Mouse (Mus musculus) hindbrain, embryonic 15.5 days (tissue): ENCODE results near the gene Pofut2. TPM values are rescaled to one million over a fixed set of nuclear protein-coding genes. Genes with fewer than 3 reads are reported as not detected.

Source experiments
- ATAC-seq: fragments of 200-750 bp; cut with Nextera tagmentation; 2 replicates; pipeline ENCODE4 v1.8.0; 2017; ENCODE audit warnings: low read depth, moderate number of reproducible peaks, moderate TSS enrichment; ENCODE audit not compliant: low FRiP score
- H3K27ac ChIP-seq: fragments of 300-500 bp; sonication (generic); replicated peaks from 2 replicates; pipeline ENCODE4 v1.5.1; 2015; ENCODE audit warnings: mild to moderate bottlenecking, inconsistent platforms
- H3K27me3 ChIP-seq: fragments of 300-500 bp; sonication (generic); 2 replicates; pipeline ENCODE4 v1.6.1; 2015; ENCODE audit warnings: control low read depth, inconsistent platforms
- H3K36me3 ChIP-seq: fragments of 300-500 bp; sonication (generic); 2 replicates; pipeline ENCODE4 v1.6.1; 2015; ENCODE audit warnings: control low read depth, inconsistent platforms
- H3K4me1 ChIP-seq: fragments of 300-500 bp; sonication (generic); replicated peaks from 2 replicates; pipeline ENCODE4 v1.6.1; 2015; ENCODE audit warnings: control low read depth, inconsistent platforms
- H3K4me2 ChIP-seq: fragments of 300-500 bp; sonication (generic); 2 replicates; pipeline ENCODE4 v1.6.1; 2015; ENCODE audit warnings: moderate library complexity, mild to moderate bottlenecking, inconsistent platforms
- H3K4me3 ChIP-seq: fragments of 300-500 bp; sonication (generic); 2 replicates; pipeline ENCODE4 v1.5.1; 2015; ENCODE audit warnings: mild to moderate bottlenecking, inconsistent platforms
- H3K9ac ChIP-seq: fragments of 300-500 bp; sonication (generic); 2 replicates; pipeline ENCODE4 v1.6.1; 2015; ENCODE audit warnings: inconsistent platforms
- H3K9me3 ChIP-seq: fragments of 300-500 bp; sonication (generic); 2 replicates; pipeline ENCODE4 v1.6.1; 2016; ENCODE audit warnings: control low read depth, inconsistent platforms
- WGBS: fragments of 180-500 bp; shearing (Covaris S2); methylation state at CpG from one replicate; pipeline ENCODE4 v1.1.7; 2015; 5-methylcytosine and 5-hydroxymethylcytosine counted together
- polyA plus RNA-seq: library from polyadenylated mRNA; unstranded; fragments of >200 nt; fragmentation: Nextera tagmentation; extraction: Ambion mirVana; gene quantifications from 2 replicates; pipeline ENCODE4 v1.2.1, GENCODE M21; 2015

Gene Pofut2
- 57.0 and 58.1 TPM in 2 replicates for polyA plus RNA-seq

DNA sequence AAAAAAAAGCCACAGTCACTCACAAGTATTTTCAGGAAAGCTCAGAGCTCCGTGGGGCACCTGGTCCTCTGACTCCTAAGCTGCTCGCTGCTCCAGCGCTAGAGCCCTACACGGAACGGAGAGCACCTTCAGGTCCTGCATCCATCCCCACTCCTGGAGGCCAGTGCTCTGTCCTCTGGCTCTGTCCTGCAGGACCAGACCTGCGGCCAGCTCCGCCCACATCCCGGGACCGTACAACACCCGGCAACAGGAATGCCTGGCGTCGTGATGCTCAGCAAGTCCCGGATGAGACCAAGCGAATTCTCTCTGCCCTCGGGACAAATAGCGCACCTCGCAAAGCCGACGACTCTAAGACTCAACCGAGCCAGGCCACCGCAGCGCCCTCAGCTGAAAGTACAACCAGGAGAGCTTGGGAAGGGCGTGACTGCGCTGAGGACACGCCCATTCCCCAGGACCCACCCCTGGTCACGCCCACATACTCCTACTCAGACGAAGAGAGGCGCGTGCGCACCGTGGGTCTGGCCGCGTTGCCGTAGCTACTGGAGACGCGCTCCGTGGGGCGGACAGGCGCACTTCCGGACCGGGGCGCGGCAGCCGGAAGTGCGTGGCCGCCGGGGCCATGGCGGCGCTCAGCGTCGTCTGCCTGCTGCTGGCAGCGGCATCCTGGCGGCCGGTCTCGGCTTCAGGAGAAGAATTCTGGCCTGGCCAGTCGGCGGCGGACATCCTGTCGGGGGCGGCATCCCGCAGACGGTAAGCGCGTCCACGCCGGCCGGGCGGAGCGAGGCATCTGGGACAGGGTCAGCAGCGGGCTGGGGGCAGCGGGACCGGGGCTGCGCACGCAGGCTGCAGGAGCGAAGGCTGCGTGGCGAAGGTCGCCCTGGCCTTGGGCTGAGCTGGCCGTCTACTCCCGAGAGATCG is at the start of gene Pofut2:
TSS of gene Pofut2 (plus strand) at position 515 of the 918 bp plus-strand sequence.
- Histone ChIP-seq H3K36me3 (peaks cover 17% of the 10 kb centered on the region), H3K9me3 (no peaks in the 10 kb centered on the region), H3K4me2 (peak within 1 kb of the TSS; percentile 78), H3K4me1 (peaks cover 23% of the 10 kb centered on the region), H3K9ac (peak within 1 kb of the TSS; percentile 65), H3K27me3 (no peaks in the 10 kb centered on the region), H3K27ac (peak within 1 kb of the TSS; percentile 87), H3K4me3 (peak within 1 kb of the TSS; percentile 86)
- WGBS: under 1% methylated on average over 80 of the region's 81 CpGs
- peak; percentile 99 for ATAC-seq

DNA sequence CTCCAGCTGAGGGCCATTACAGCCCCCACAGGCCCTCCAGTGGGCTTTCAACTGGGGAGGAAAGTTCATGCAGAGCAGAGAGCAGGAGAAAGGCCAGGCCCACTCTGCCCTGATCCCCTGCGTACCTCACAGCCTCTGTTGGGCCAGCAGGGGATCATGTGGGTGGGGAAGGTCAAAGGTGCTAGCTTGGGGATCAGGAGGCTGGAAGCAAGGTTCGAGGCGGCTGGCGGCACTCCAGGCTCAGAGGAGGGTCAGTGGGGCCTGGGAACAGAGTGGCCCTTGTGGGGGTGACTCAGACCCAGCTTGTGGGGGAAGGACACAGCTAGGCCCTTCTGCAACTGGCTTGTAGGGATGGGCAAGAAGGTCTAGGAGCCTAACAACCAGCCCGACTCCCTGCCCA is 49.8 kb upstream of the Pofut2 start:
- no peaks in the 10 kb centered on the region for H3K4me1 ChIP-seq
- WGBS: 57% methylated on average over 5 of the region's 5 CpGs
- no peaks in the 10 kb centered on the region for H3K9me3 ChIP-seq
- H3K36me3 ChIP-seq: no peaks in the 10 kb centered on the region
- no peak overlapping the region for H3K9ac ChIP-seq
- no peak overlapping the region for H3K4me3 ChIP-seq
- H3K27me3 ChIP-seq: no peaks in the 10 kb centered on the region
- no peak overlapping the region for H3K4me2 ChIP-seq
- ATAC-seq: no peak
- no peak overlapping the region for H3K27ac ChIP-seq

DNA sequence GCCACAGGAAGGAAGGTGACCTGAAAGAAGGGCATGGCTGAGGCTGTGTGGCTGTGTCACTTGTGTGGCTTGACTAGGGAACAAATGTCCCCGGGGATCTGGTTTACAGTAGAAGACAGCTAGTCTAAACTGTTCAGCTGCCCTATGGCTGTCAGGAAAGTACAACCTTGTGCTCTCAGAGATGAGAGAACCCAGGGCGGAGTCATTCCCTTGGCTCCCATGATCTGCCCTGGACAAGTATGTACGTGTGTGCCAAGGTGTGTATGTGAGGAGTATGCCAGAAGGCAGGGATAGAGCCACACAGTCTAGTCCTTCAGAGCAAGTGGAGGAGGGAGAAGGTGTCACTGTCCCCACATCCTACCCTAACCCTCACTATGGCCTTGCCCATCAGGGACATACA is 48.4 kb upstream of the Pofut2 start:
- Histone ChIP-seq H3K4me1 (no peaks in the 10 kb centered on the region), H3K9me3 (no peaks in the 10 kb centered on the region), H3K27ac (no peak overlapping the region), H3K9ac (no peak overlapping the region), H3K4me3 (no peak overlapping the region), H3K36me3 (no peaks in the 10 kb centered on the region), H3K4me2 (no peak overlapping the region), H3K27me3 (no peaks in the 10 kb centered on the region)
- ATAC-seq: no peak
- WGBS: 96% methylated on average over 3 of the region's 3 CpGs

DNA sequence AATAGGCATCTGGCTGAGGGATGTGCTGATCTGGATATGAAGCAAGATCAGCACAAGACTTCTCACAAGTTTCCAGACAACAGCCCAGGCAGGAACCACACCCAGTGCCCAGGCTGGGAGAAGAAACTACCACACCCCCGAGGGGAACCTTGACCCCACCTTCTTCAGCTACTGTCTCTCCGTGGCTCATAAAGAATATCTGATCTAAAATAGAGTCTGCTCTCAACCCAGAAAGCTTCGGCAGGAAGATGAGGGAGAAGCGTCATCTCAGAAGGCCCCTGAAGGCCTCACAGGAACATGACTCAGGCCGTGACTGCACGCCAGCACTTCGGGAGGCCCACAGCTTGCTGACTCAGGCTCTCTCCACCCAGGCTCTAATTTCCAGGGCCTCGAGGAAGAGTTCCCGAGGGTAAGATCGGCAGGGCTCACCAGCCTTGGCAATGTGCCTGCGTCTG is 47.9 kb upstream of the Pofut2 start:
- no peak for ATAC-seq
- no peak overlapping the region for H3K27ac ChIP-seq
- H3K9ac ChIP-seq: no peak overlapping the region
- no peak overlapping the region for H3K4me2 ChIP-seq
- 64% methylated on average over 11 of the region's 11 CpGs for WGBS
- H3K36me3 ChIP-seq: no peaks in the 10 kb centered on the region
- no peaks in the 10 kb centered on the region for H3K4me1 ChIP-seq
- no peaks in the 10 kb centered on the region for H3K27me3 ChIP-seq
- no peak overlapping the region for H3K4me3 ChIP-seq
- H3K9me3 ChIP-seq: no peaks in the 10 kb centered on the region

DNA sequence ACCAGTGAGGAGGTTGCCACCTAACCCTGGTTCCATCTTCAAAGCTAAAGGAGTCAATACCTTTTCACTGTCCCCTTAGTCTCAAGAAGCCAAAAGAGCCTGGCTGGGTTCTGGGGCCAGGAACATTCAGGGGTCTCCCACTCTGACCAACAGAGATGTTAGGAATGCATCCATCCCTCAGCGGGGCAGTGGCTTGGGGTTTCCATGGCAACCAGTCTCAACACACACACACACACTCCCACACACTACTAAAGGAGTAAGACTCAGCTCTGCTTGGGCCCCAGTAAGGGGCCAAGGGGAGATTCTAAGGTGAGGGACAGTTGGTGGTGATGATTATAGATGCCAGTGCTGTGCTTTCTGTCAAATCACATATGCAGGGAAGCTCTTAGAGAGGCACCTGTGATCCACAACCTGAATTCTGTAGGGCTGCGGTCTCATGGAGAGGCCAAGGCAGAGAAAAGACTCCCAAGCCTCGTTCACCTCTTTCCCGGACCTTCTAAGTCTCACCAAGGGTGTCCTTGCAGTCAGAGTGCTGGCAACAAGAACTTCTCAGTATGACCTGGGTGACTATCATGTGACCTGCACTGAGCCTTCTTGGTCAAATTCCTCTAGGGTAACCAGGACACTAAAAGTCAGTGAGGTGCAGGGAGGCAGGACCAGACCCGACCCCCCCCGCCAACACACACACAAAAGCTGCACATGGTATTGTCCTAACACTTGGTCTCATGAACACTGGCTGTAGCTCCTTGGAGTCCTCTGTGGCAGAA is 46.5 kb upstream of the Pofut2 start:
- Histone ChIP-seq H3K9ac (no peak overlapping the region), H3K27me3 (no peaks in the 10 kb centered on the region), H3K27ac (no peak overlapping the region), H3K4me3 (no peak overlapping the region), H3K9me3 (no peaks in the 10 kb centered on the region), H3K36me3 (no peaks in the 10 kb centered on the region), H3K4me1 (no peaks in the 10 kb centered on the region), H3K4me2 (no peak overlapping the region)
- WGBS: 78% methylated on average over 6 of the region's 6 CpGs
- no peak for ATAC-seq

DNA sequence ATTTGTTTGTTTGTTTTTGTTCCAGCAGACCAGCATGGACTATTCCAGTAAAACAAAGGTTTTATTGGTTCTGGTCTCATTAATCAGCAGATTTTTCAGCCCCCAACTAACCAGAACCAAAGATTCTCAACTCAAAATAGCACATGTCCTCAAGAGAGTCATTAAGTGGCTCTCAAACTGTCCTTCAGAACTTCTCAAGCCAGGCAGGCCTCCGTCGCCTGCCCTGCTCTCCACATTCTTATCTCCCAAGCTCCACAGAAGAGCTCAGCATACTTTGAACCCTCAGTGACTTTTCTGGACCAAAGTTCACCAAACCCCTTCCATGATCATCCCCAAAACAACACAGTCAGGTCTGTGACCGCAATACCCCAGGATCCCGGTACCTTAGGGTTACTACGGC is 45.5 kb upstream of the Pofut2 start:
- H3K27ac ChIP-seq: no peak overlapping the region
- H3K9ac ChIP-seq: no peak overlapping the region
- no peaks in the 10 kb centered on the region for H3K4me1 ChIP-seq
- no peaks in the 10 kb centered on the region for H3K9me3 ChIP-seq
- no peak for ATAC-seq
- WGBS: 97% methylated on average over 5 of the region's 5 CpGs
- H3K4me2 ChIP-seq: no peak overlapping the region
- no peaks in the 10 kb centered on the region for H3K27me3 ChIP-seq
- no peaks in the 10 kb centered on the region for H3K36me3 ChIP-seq
- H3K4me3 ChIP-seq: no peak overlapping the region

DNA sequence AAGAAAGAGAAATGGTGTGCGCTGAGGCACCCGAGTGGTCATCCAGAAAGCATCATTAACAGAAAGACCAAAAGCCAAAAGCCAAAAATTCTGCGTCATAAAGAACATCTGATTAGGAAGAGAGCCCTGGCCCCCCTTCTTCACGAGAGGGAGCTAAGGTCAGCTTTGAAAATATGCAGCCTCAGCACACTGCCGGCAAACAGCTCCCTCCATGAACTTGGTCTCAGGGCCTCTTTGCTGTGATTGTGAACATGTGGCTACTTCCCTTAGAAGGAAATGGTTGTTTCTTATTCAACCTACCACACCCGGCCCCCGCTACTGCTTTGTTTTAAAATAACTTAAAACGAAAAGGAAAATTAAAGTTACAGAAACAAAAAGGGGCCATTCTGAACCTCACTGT is 44.4 kb upstream of the Pofut2 start:
- Histone ChIP-seq H3K27ac (no peak overlapping the region), H3K4me1 (no peaks in the 10 kb centered on the region), H3K4me2 (no peak overlapping the region), H3K9ac (no peak overlapping the region), H3K4me3 (no peak overlapping the region), H3K36me3 (no peaks in the 10 kb centered on the region), H3K27me3 (no peaks in the 10 kb centered on the region), H3K9me3 (no peaks in the 10 kb centered on the region)
- 67% methylated on average over 8 of the region's 8 CpGs for WGBS
- ATAC-seq: no peak

DNA sequence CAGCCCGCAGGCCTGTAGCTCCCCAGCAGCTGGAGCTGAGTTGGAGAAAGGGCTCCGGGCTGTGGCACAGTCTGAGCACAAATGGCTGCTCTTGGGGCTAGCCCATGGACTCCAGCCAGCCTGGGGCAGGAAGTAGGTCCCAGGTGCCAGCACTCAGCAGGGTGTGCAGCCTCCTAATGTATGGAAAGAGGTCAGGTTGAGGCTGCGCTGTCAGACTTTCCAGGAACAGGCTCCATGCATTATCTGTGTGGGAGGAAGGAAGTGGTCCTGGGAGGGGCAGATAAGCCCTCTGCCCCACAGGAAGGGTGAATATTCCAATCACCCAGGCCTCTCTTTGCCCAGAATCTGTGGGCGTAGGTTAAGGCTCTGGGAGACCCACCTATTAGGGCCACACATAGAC is 43.4 kb upstream of the Pofut2 start:
- H3K4me3 ChIP-seq: no peak overlapping the region
- no peak overlapping the region for H3K4me2 ChIP-seq
- no peak overlapping the region for H3K27ac ChIP-seq
- H3K27me3 ChIP-seq: no peaks in the 10 kb centered on the region
- no peak overlapping the region for H3K9ac ChIP-seq
- no peaks in the 10 kb centered on the region for H3K9me3 ChIP-seq
- 67% methylated on average over 4 of the region's 4 CpGs for WGBS
- no peak for ATAC-seq
- H3K4me1 ChIP-seq: no peaks in the 10 kb centered on the region
- H3K36me3 ChIP-seq: no peaks in the 10 kb centered on the region

DNA sequence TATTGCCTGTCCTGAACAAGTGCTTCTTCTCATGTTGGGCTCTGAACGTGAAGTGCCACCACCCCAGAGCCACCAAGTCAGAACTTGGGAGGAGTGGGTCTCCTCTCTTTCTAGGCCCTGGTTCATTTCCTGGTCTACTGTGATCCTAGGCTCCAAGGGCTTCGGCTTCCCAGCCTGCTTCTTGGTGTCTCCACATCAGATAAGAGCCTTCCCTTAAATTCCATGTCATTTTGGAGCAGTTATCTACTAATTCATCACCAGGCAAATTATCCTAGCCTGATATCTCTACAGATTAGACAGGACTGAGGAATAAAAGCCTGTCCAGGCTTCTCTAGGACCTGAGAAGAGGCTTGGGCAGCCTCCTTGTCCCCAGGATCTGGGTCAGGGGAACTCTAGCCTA is 42.7 kb upstream of the Pofut2 start:
- H3K9ac ChIP-seq: no peak overlapping the region
- ATAC-seq: no peak
- H3K36me3 ChIP-seq: no peaks in the 10 kb centered on the region
- WGBS: 93% methylated on average over 2 of the region's 2 CpGs
- H3K4me2 ChIP-seq: no peak overlapping the region
- no peak overlapping the region for H3K27ac ChIP-seq
- no peaks in the 10 kb centered on the region for H3K27me3 ChIP-seq
- H3K4me1 ChIP-seq: no peaks in the 10 kb centered on the region
- H3K9me3 ChIP-seq: no peaks in the 10 kb centered on the region
- H3K4me3 ChIP-seq: no peak overlapping the region

DNA sequence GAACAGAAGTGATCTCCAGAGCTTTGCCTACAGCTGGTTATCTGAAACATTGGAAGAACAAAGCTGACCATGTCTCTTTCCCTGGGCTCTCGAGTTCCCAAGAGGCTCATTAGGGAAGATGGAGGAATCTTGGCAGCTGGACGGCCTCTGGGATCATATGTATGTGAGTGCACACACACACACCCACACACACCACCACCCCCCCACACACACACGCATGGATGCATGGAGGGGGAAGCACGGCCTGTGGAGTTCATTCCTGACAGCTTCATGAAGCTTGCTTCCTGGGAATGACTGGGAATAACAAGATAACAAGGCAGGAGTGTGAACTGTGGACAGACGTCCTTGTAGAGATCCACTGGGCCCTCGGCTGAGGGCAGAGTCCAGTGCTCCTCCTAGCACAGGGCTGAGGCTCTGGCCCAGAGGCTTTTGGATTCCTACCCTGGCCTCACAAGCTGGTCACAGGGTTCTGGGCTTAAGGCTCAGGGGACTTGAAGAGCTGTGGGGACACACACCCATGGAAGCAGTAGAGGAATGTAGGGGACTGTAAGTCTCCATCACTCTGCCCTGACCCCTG is 41.8 kb upstream of the Pofut2 start:
- no peak for ATAC-seq
- Histone ChIP-seq H3K27ac (no peak overlapping the region), H3K9ac (no peak overlapping the region), H3K27me3 (no peaks in the 10 kb centered on the region), H3K4me1 (no peaks in the 10 kb centered on the region), H3K4me3 (no peak overlapping the region), H3K4me2 (no peak overlapping the region), H3K9me3 (no peaks in the 10 kb centered on the region), H3K36me3 (no peaks in the 10 kb centered on the region)
- 85% methylated on average over 6 of the region's 6 CpGs for WGBS

DNA sequence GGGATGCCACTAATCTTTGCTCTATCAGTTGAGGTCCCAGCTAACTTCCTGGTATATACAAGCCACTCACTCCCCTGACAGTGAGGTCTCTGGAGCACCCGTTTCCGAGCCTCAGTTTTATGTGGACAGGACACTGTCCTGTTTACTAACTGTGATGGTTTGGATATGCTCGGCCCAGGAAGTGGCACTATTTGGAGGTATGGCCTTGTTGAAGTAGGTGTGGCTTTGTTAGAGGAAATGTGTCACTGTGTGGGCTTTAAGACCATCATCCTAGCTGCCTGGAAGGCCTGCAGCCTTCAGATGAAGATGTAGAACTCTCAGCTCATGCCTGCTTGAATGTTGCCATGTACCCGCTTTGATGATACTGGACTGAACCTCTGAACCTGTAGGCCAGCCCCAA is 41.0 kb upstream of the Pofut2 start:
- 94% methylated on average over 4 of the region's 4 CpGs for WGBS
- Histone ChIP-seq H3K4me1 (no peaks in the 10 kb centered on the region), H3K27ac (no peak overlapping the region), H3K36me3 (no peaks in the 10 kb centered on the region), H3K4me3 (no peak overlapping the region), H3K9me3 (no peaks in the 10 kb centered on the region), H3K27me3 (no peaks in the 10 kb centered on the region), H3K4me2 (no peak overlapping the region), H3K9ac (no peak overlapping the region)
- ATAC-seq: no peak

DNA sequence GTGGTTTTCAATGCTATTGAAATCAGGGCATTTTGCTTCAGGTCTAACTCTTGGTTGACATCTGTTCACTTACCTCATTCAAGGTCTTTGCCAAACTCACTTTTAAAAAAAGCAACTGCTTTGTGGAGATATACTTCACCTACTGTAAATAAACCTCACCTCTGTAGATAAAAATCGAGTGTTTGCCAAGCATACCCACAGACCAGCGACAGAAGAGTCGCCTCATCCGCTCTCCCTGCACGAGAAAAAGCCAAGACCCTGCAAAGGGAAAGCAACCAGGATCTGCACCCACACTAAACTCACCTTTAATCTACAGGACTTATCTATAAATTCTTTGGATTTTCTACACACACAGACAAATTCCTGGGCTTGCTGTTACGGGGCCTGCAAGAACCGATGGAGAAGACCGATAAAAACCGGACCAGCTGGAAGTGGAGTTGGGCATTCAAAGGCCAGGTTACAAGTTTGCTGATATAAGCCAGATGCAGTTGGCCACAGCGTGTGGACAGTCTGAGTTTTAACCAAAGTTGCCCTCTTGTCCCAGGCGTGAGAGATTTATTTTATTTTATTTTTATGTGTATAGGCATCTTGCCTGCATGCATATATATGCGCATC is 39.5 kb upstream of the Pofut2 start:
- Histone ChIP-seq H3K9me3 (no peaks in the 10 kb centered on the region), H3K4me3 (no peak overlapping the region), H3K4me2 (no peak overlapping the region), H3K27me3 (no peaks in the 10 kb centered on the region), H3K4me1 (no peaks in the 10 kb centered on the region), H3K36me3 (no peaks in the 10 kb centered on the region), H3K9ac (no peak overlapping the region), H3K27ac (no peak overlapping the region)
- no peak for ATAC-seq
- WGBS: 96% methylated on average over 12 of the region's 12 CpGs
